Mouse (Mus musculus): ENCODE data around the gene Rasa3.

Rasa3 gene

DNA sequence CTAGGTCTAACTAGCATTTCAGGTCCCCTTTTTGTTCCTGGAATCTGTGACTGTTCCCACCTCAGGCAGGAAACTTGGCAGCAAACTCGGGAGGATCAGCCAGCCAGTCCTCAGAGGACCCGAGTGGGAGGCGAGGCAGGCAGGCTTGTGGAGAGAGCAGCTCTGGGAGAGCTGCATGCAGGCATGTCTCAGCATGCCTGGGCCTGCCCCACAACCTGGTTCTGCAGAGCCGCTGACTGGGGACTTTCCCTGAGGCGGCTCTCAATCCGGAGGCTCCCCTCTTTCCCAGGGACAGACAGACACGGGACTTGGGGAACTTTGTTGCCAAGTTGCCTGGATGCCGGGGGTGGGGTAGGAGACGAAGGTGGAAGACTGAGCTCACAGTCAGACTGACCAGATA, 128.6 kb downstream of the Rasa3 start:
- DNase-seq: peak; percentile 53 to 63

DNA sequence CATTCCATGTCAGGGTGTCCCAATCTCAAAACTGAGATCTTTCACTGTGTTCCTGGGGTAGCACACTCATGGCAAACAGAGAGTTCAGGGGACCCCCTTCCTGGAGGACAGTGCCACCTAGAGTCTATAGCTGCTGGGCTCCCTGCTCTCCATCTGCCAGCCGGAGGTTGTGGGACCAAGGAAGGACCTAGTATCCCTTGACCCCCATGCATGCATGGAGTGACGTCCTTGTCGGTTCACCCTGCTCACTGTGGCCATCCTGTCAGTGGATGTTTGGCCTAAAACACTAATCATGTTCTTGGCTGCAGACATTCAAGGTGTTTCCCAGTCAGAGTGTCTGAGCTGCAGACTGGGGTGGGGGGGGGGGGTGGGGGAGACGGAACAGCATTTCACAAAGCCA, 129.2 kb downstream of the Rasa3 start:
- peak; percentile 58 to 72 for DNase-seq

DNA sequence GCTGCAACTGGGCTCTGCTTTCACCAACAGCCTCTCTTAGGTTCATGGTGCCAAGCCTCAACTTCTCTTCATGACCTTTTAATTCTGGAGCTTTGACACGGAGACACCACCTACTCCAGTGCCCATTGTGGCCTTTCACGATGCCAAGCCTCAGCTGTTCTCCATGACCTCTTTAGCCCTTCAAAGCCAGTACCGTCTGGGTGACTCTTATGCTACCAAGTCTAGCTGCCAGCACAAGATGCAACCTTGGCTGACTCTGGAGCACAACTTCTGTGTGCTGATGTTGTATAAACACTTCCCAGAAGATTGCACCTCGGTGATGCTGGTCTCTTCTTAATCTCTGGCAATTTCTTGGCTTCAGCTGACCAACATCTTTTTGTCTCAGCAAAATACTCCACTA, 131.0 kb downstream of the Rasa3 start:
- DNase-seq: no peak

DNA sequence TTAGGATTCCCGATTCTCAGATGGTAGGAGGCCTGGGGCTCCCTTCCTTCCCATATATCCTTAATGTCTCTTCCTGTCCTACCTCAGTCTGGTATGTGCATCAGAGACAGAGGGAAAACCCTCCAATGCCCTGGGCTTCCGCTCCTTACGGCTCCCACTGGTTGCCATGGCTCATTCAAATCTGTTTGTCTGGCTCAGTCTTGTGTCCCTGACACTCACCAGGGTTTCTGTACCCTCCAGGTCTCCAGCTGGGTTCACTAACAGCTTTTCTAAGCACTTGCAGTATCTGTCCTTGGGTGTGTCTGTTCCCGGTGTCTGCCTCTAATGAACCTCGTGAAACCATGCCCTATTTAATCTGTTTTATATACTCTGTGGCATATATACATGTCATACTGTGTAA, 135.9 kb downstream of the Rasa3 start:
- no peak for DNase-seq

DNA sequence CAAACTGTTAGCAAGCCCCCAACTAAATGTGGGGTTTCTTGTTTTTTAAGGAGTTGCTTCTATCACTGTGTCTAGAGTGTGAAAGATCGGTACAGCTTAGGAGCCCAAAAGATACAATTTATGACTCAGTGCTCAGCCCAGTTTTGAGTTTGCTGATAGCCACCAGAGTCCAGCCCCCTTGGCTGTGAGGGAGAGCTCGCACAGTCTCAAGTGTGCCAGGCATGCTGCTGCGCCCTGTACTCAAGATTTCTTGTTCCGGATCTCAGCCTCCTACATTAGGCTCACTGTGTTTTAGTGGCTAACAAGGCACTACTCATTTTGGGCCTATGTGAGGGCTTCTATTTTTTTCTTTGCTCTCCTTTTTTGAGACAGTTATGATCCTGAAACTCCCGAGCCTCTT, 137.3 kb downstream of the Rasa3 start:
- no peak for DNase-seq

DNA sequence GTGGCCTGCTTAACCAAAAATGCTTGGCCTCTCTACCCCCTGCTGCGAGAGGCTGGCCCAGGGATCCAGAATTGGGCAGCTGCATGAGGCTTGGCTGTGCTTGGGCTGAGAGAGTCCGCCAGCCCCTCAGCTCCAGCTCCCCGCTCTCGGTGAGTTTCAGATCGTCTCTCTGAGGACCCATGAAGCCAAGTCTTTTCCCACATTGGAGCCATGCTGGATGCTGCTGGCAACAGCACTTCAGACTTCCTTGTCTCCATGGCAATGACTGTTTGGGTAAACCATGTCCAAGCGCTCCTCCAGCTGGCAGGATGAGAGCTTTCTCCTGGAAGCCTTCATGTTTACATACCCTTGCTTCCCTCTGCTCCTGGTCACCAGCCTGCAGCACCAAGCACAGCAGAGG, 138.6 kb downstream of the Rasa3 start:
- peak in 1 of 2 experiments; percentile 49 for DNase-seq

DNA sequence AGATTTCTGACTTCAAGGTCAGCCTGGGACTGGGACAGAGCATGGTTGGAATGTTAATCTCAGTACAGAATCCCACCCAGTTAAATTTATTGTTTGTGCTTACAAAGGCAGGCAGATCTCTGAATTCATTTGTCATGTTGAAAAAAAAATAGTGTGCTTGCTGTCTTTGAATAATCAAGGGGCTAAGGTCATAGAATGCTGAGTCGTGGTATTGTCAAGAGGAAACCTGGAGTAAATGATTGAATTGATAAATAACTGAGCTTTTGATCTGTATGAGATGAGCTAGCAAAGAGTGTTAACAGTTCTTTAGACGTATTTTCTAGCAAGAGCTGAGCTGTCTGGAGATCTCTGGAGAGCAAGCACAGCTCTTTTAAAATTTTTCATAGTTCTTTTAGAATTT, 140.3 kb downstream of the Rasa3 start:
- no peak for DNase-seq

DNA sequence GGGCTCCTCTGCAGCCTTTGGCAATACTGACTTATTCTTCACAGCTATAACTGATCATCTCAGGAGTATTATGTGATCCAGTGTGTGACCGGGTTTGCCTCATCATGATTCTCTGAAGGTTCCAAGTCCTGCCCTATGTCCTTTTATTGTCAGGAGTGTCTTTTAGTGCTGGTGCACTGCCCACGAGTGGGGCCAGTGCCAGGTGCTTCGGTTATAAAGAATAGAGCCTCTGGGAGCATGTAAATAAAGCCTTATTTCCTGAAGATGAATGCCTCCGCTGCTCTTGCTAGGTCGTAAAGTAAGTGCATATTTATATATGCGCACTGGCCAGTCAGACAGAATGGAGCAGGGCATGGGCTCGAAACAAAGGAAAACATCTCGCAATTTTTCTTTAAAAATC, 144.3 kb downstream of the Rasa3 start:
- peak in 1 of 2 experiments; percentile 23 for DNase-seq

DNA sequence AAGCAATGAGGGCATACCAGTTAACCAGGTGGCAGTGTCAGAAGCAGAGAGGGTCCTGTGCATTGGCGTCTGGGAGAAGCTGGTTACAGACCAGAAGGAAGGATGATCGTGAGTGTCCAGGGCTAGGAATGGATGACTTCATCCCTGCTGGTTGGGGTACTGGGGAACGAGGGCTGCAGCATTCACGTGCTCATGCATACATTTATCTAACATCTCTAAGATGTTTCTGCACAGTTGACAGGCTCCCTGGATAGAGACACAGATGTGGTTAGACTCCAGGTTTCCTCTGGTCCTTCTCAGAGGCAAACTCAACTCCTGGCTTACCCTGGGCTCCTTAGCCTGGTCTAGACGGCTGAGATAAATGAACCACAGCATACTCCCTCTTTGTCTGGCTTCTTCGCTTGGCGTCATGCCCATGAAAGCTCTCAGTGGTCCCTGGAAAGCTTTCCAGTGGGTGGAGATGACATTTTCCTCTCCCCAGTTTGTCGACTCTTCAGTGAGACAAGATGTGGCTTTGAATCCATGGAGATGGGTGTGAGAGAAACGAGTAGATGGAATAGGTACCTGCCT, 145.7 kb downstream of the Rasa3 start:
- no peak for DNase-seq

DNA sequence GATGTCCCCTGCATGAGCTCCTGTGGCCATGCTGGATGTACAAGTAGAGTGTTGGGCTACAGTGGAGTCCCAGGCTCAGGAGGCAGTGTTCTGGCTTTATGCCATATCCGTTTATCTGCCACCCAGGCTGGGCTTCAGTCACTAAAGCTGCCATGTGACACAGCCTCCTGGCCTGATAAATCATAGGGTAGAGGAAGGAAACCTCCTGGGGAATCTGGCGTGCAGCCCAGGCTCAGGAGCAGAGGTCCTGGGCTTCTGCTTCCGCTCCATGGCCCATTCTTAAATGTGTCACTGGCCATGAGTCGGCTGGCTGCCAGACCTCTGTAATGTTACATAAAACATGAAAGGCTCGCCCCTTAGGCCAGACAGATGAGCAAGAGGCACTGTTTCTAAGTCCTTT, 146.5 kb downstream of the Rasa3 start:
- peak; percentile 94 to 96 for DNase-seq

DNA sequence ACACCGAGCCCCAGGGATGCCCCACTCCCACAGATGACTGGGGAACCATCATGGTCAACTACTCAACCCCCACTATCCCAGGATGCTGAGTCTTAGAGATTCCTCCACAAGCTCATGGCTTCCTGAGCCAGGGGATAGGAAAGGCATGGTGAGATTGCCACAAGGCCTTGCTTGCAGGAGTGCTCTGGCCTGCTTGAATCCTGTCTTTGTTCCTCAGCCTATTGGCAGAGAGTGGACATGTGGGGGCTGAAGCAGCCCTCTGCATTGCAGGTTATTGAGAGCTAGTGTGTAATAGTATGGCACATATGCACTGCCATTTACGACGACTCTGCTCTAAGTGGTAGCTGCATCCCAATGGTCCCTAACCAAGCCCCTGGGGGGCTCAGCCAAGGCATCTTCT, 147.0 kb downstream of the Rasa3 start:
- DNase-seq: peak in 1 of 2 experiments; percentile 42

DNA sequence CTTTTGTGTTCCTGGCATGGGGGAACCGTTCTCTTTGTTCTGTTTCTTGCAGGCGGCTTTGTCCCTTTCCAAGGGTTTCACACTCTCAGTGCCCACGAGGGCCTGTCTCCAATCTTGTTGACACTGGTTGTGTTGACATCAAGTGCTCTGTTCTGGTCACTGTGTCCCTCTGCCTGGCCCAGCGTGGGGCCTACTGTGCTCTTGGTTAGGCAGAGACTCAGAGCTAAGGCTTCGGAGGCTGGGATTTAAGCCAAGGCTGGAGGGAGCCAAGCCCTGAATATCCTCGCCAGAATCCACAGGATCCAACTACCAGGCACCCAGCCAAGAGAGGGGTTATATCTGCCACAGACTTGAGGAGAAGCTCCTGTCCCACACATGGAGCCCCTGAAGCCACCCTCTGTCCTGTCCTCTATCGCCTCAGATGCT, 147.5 kb downstream of the Rasa3 start:
- peak; percentile 93 to 94 for DNase-seq

DNA sequence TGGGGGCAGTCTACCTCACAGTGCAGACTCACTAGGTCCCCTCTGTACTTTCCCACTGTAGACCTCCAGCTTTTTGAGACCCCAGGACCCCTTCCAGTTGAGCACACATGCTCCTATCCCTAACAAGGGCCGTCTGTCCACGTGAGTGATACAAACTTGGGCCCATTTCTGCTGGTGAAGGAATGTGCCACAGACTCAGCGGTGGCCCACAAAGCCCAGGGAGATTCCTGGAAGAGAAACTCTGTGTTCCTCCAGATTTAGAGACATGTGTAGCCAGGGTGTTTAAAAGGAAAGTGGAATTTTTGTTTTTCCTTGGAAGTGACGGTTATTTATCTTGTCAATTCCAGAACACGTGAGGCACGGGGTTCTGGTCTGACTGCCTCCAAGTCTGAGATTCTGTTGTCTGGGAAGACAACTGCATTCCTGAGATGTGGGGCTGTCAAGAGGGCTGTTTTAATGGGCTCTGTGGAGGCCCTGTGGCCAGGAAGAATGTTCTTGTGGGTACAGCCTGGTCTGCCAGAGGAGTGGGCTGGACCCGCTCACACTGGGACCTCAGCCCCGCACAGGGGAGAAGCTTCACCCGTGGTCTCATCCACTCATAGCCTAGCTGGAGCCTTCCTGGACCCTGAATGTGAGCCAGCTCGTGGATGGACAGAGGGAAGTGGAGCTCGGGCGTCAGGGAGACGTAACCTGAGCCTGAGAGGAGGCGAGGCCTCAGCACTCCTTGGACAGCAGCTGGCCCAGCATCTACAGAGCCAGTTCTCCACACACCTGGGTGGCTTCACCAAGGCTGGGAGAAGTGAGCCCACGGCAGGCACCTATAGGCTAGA, 148.2 kb downstream of the Rasa3 start:
- DNase-seq: peak in 1 of 2 experiments; percentile 38

DNA sequence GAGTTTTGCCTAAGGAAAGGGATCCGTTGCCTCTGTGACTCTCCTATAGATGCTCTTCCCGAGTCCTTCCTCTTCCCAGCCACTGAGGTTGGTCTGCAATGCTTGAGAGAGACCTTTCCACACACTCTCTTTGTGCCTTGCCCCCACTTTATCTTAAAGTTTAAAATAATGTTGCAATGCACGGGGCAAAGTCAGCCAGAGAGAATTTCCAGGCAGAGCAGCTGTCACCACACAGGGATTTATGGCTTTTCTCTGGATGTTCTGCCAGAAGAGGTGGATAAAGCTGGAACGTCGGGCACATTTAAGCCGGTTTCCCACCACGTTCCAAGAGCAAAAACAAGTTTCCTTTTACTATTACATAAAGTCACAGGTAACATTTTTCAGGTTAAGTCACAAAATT, 156.0 kb downstream of the Rasa3 start:
- no peak for DNase-seq

DNA sequence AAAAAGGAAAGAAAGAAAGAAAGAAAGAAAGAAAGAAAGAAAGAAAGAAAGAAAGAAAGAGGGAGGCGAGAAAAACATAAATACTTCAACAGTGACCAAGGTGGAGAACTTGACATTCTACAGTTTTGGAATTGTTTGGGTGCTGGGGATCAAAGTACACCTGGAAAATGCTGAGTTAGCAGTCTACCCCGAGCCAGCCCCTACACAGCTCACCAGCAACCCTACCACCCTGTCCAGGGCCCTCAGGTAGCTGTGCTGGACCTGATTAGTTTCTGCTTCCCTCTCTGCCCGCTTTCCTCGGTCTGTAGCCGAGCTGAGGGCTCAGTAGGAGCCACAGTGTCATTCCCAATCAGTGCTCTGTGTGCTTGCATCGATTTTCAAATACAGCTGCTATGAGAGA, 157.1 kb downstream of the Rasa3 start:
- DNase-seq: no peak

DNA sequence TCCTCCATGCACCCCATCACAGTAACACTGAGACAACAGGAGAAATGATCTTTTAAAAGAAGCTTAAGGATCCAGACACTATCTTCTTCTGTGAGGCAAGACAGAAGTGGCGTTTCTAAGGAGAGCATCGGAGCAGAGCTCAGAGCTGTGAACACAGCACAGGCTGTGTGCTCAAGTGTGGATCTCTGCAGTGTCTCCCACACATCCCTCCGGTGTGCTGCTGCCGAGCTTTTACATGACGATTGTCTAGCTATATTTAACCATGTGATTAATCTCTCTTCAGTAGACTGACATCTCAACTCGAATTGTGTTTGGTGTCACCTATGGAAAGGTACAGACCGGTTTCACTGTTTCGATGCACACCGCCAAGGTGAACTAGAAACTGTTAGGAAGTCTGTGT, 157.9 kb downstream of the Rasa3 start:
- no peak for DNase-seq

DNA sequence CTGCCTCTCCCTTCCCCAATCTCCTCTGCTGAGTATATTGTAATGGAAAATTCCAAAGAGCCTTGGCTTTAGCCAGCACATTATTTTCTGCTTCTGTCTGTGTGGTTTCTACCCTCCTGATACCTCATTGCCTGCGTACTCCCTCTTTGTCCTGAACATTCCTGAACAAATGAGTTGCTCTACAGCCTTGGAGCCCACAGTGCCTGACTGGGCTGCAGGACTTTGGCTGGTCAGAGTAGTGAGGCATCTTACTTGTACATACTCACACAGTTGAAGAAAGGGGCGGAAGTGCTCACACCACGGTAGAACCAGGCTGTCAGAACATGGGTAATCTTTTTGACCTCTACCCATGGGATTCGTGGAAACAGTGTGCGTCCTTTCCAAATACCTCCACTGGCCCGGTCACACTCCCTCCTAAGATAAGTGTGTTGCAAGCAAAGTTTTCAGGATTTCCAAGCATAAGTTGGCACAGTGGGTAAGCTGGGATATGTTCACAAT, 160.1 kb downstream of the Rasa3 start:
- DNase-seq: no peak

All from cerebellum, postnatal 25 days (tissue).